Mouse (Mus musculus) thymus, adult 2 months (tissue): ENCODE data around the gene Tcirg1.

Experiments
- CTCF ChIP-seq: fragments of 200-500 bp; IDR thresholded peaks from 2 replicates; pipeline ENCODE4 v1.5.1; 2012; ENCODE audit warnings: mild to moderate bottlenecking, control low read depth, low read length, moderate library complexity, borderline replicate concordance; ENCODE audit not compliant: control insufficient read depth, poor library complexity, insufficient read depth; ENCODE audit errors: extremely low read depth
- POLR2A ChIP-seq: fragments of 200-500 bp; IDR thresholded peaks from 2 replicates; pipeline ENCODE4 v1.6.1; 2012; ENCODE audit warnings: mild to moderate bottlenecking, low read length, control low read depth, moderate library complexity; ENCODE audit not compliant: control insufficient read depth, poor library complexity, insufficient read depth; ENCODE audit errors: extremely low read depth

- TF ChIP-seq POLR2A (no peak), CTCF (no peak)
Observed at GRCm38 (mm10) chr19:3955033-3955432, 48.1 kb upstream of the Tcirg1 start.
